Mouse (Mus musculus): ENCODE results near the gene Stxbp5. TPM values are rescaled to one million over a fixed set of nuclear protein-coding genes. Genes with fewer than 3 reads are reported as not detected.

The Stxbp5 gene
- polyA plus RNA-seq (2014; fragmentation: Illumina TruSeq; extraction: RNeasy Lipid Tissue Mini Kit (QIAGEN cat#74804); ENCODE audit: low read depth, low replicate concordance), result 23.2 TPM

DNA sequence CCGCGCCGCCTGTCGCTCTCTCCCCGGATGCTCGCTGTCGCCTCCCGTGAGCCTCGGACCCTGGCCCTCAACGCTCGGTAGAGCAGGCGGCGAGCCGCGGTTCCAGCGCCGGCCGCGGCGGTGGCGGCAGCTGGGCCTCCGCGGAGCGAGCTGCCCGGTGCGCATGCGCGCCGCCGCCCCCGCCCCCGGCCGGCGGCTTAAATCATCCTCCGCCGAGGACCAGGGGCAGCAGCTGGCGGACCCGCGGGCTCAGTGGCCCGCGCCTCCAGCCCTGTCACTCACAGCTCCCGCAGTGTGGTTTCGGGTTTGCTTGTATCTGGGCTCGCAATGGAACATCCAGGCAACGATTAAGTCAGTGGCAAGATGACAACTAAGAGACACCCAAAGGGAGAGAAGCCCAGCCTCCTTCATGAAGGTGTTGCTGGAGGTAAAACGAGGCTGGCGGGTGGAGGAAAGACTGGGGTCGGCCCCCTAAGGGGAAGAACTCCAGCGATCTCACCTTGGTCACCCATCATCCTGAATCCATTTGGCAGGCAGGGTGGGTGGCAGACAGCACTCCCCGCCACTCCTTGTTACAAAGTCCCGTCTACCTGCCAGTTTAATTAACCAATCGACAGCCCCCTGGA lies at the start of gene Stxbp5:
Gene Stxbp5 (minus strand): TSS at position 9 of the 626 bp plus-strand sequence.

Other genes starting within 250 kb of the Stxbp5 start
- 64.0 TPM for gene Samd5, start 225.9 kb downstream of the Stxbp5 start, polyA plus RNA-seq (2014; fragmentation: Illumina TruSeq; extraction: RNeasy Lipid Tissue Mini Kit (QIAGEN cat#74804); ENCODE audit: low read depth, low replicate concordance)